Mouse (Mus musculus) effector memory CD4-positive, alpha-beta T cell, adult 5 months (primary cell): ENCODE measurements around the gene C1qtnf12. TPM values are rescaled to one million over a fixed set of nuclear protein-coding genes. Genes with fewer than 3 reads are reported as not detected.

ENCODE experiments used
- polyA plus RNA-seq: library from polyadenylated mRNA; unstranded; fragments of 100-300 nt; shearing (Covaris generic); gene quantifications from one replicate; pipeline ENCODE4 v1.2.1, GENCODE M21; 2017

C1qtnf12 gene
- polyA plus RNA-seq: 4.2 TPM

GRCm38 (mm10) chr4:155962167-155962971 is at the start of gene C1qtnf12:
Gene C1qtnf12, plus strand, starts transcription at chr4:155962318.

DNA sequence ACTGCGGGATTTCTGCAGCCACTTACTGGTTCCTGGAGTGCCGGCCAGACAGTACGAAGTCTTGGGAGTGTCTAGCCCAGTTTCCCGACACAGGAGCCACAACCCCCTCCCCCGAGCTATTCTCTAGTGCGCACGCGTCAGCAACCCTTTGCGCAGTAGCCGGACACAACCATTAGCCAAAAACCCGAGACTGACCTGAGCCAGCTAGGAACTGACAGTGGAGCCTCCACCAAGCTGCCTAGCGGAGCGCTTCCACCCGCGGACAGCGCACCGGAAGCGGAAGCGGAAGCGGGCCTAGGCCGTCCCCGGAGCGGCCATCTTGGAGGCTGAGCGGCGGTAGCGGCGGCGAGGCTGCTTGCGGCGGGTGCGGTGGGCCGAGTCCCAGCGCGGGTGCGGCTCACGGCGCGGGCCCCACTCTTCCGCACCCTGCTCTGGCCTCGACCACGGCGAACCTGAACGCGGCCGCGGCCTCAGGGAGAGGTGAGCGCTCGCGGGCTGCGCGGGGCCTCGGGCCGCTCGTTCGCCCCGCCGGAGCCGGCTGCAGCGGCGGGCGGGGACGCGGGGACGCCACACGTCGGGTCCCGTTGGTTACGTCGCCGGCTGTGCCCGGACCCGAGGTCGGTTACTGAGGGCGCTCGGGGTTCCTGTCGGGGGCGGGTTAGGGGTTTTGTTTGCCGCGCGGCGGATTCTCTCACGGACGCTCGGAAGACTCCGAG is 18.4 kb upstream of the C1qtnf12 start, which contains the start of gene Ube2j2:
Gene Ube2j2 (plus strand): TSS at position 298 of the 716 bp plus-strand sequence.

GRCm38 (mm10) chr4:155992241-155992905 is 30.3 kb downstream of the C1qtnf12 start, which contains the start of the genes B3galt6 and Sdf4:
Gene B3galt6, minus strand, starts transcription at chr4:155992649.
Gene Sdf4, plus strand, starts transcription at chr4:155992872.

DNA sequence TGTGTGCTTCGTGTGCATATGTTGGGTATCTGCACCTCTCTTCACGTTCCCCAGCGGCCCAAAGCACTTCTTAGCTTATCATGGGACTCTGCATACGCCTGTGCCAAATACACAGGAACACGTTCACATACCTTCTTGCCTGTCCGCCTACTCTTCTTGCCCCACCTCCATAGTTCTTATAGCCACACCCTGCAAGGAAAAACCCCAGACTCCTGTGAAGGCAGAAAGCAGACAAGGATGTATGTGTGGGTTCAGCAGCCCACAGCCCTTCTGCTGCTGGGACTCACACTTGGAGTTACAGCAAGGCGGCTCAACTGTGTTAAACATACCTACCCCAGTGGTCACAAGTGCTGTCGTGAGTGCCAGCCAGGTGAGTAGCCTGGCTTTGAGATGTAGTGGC is 51.5 kb downstream of the C1qtnf12 start, which contains the start of gene Tnfrsf4:
Gene Tnfrsf4 (plus strand): TSS at position 207 of the 400 bp plus-strand sequence.

Other genes with a start within 250 kb of the C1qtnf12 start
- gene Tmem240, start 227.5 kb upstream of the C1qtnf12 start, polyA plus RNA-seq: 0.11 TPM
- 69.8 TPM for gene Atad3a, start 201.2 kb upstream of the C1qtnf12 start, polyA plus RNA-seq
- gene Vwa1, start 187.6 kb upstream of the C1qtnf12 start, polyA plus RNA-seq: 0.14 TPM
- gene Tmem88b, start 176.4 kb upstream of the C1qtnf12 start, polyA plus RNA-seq: not detected
- gene Ankrd65, start 171.9 kb upstream of the C1qtnf12 start, polyA plus RNA-seq: not detected
- 52.7 TPM for gene Mrpl20, start 159.4 kb upstream of the C1qtnf12 start, polyA plus RNA-seq
- 336 TPM for gene Ccnl2, start 149.8 kb upstream of the C1qtnf12 start, polyA plus RNA-seq
- 103 TPM for gene Aurkaip1, start 131.0 kb upstream of the C1qtnf12 start, polyA plus RNA-seq
- 1.7 TPM for gene Mxra8, start 122.6 kb upstream of the C1qtnf12 start, polyA plus RNA-seq
- 78.2 TPM for gene Dvl1, start 114.9 kb upstream of the C1qtnf12 start, polyA plus RNA-seq
- 0.66 TPM for gene Tas1r3, start 99.0 kb upstream of the C1qtnf12 start, polyA plus RNA-seq
- 4.3 TPM for gene Cptp, start 92.9 kb upstream of the C1qtnf12 start, polyA plus RNA-seq
- gene Ints11, start 92.8 kb upstream of the C1qtnf12 start, polyA plus RNA-seq: 58.5 TPM
- gene Pusl1, start 70.5 kb upstream of the C1qtnf12 start, polyA plus RNA-seq: 29.1 TPM
- gene Acap3, start 70.5 kb upstream of the C1qtnf12 start, polyA plus RNA-seq: 29.0 TPM
- 163 TPM for gene Ube2j2, start 18.5 kb upstream of the C1qtnf12 start, polyA plus RNA-seq
- gene B3galt6, start 30.3 kb downstream of the C1qtnf12 start, polyA plus RNA-seq: 7.5 TPM
- 443 TPM for gene Sdf4, start 30.6 kb downstream of the C1qtnf12 start, polyA plus RNA-seq
- gene Tnfrsf4, start 51.5 kb downstream of the C1qtnf12 start, polyA plus RNA-seq: 675 TPM
- gene Tnfrsf18, start 63.8 kb downstream of the C1qtnf12 start, polyA plus RNA-seq: 435 TPM
- gene Ttll10, start 97.1 kb downstream of the C1qtnf12 start, polyA plus RNA-seq: 0.27 TPM
- gene 9430015G10Rik, start 147.7 kb downstream of the C1qtnf12 start, polyA plus RNA-seq: 26.8 TPM
- gene Rnf223, start 168.2 kb downstream of the C1qtnf12 start, polyA plus RNA-seq: not detected
- 3.6 TPM for gene Agrn, start 235.2 kb downstream of the C1qtnf12 start, polyA plus RNA-seq
- gene Isg15, start 238.5 kb downstream of the C1qtnf12 start, polyA plus RNA-seq: 195 TPM
- gene AW011738, start 241.0 kb downstream of the C1qtnf12 start, polyA plus RNA-seq: 131 TPM